Mouse (Mus musculus) megakaryocyte, embryonic 14.5 days (primary cell): Measurements from ENCODE around the gene Rab22a.

Source experiments
- FLI1 ChIP-seq: IDR thresholded peaks from 2 replicates; pipeline ENCODE4 v1.6.1; 2012; ENCODE audit warnings: low read length, inconsistent platforms, mixed read lengths
- GATA1 ChIP-seq: IDR thresholded peaks from 3 replicates; pipeline ENCODE4 v1.6.1; 2012; ENCODE audit warnings: mixed read lengths, low read length, inconsistent platforms, borderline replicate concordance

DNA sequence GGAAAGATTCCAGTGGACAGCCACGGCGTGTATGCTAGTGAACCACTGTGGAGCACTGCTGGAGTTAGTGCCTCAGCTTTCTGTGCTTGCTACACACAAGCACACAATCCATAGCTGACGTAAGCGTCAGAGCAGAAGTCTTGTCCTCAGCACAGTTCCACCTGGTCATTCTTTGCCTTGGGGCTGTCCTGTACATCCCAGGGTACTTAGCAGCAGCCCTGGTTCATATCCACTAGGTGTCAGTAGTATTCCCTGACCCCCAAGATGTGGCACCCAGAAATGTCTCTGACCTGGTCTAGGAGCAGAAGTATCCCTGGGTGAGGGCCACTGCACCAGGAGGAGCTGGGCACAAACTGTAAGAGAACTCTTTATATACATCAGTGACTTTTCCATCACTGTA, 38.9 kb upstream of the Rab22a start:
- TF ChIP-seq GATA1: no peak
- no peak for TF ChIP-seq FLI1
